Mouse (Mus musculus) heart, adult 2 months (tissue): ENCODE measurements around the gene Comtd1.

Experiments used
- CTCF ChIP-seq: fragments of 200-600 bp; IDR thresholded peaks from 2 replicates; pipeline ENCODE4 v1.8.1; 2022; ENCODE audit warnings: antibody characterized with exemption, mild to moderate bottlenecking, moderate library complexity
- EP300 ChIP-seq: fragments of 200-500 bp; IDR thresholded peaks from 2 replicates; pipeline ENCODE4 v1.6.1; 2011; ENCODE audit warnings: low read depth, low read length, control low read depth; ENCODE audit not compliant: insufficient read depth
- POLR2A ChIP-seq: fragments of 200-500 bp; IDR thresholded peaks from 2 replicates; pipeline ENCODE4 v1.6.1; 2011; ENCODE audit warnings: mild to moderate bottlenecking, low read depth, low read length, control low read depth; ENCODE audit not compliant: insufficient read depth

DNA sequence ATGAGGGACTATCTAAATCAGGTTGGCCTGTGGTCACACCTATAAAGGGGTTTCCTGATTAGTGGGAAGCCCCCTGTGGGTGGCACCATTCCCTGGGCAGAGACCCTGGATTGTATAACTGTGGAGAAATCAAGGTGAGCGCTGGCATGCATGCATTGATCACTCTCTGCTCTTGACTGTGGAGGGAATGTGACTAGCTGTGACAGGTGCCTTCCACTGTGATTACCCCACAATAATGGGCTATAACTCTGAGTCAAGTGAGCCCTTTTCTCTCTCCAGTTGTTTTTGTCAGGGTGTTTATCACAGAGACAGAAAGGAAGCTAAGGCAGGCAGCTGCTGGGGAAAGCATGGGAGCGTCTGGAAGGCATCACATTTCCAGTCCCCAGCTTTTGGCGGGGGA is 32.5 kb downstream of the Comtd1 start:
- TF ChIP-seq POLR2A (no peak), CTCF (no peak), EP300 (no peak)
